Mouse (Mus musculus) urinary bladder, adult 18-20 months (tissue): ENCODE measurements around the gene Rnpepl1.
A peak's percentile ranks its signal among the peaks of the same experiment; 100 is the strongest.
"Not testable (repeated sequence)": the region's sequence is repeated elsewhere in the genome, so short reads cannot be mapped to it uniquely, and the experiment has no call there.

Experiments used
- DNase-seq, 2 experiments: peaks; one replicate each; pipeline ENCODE4 v3.0.0; 2022; ENCODE audit warnings: low spot score in 2 of 2, mixed read lengths in 2 of 2

The Rnpepl1 gene

GRCm38 (mm10) chr1:92937797-92938196 lies 27.2 kb downstream of the Rnpepl1 start:
- DNase-seq: no peak

DNA sequence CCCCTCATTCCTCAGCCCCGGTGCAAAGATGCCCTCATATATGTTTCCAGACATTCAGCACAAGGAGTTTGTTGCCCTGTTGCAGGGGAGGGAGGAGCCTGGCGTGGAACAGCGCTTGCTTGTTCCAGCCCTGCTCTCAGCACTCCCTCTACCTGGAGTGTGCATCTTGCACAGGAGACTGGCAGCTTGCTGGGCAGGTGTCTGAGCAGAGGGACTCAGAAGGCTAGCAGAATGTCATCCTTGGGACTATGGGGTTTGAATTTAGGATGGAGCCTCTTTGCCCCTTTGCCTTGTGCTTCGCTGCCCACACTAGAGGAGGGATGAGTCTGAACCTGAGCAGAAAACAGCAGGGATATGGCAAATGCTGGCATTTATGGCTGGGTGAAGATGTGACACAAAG lies 29.2 kb downstream of the Rnpepl1 start:
- no peak for DNase-seq

GRCm38 (mm10) chr1:92943219-92943989 lies 32.8 kb downstream of the Rnpepl1 start:
- DNase-seq: no peak

GRCm38 (mm10) chr1:92947966-92948365 lies 37.4 kb downstream of the Rnpepl1 start:
- DNase-seq: no peak

- no peak for DNase-seq
Measured at GRCm38 (mm10) chr1:92949426-92949825, 38.8 kb downstream of the Rnpepl1 start.

DNA sequence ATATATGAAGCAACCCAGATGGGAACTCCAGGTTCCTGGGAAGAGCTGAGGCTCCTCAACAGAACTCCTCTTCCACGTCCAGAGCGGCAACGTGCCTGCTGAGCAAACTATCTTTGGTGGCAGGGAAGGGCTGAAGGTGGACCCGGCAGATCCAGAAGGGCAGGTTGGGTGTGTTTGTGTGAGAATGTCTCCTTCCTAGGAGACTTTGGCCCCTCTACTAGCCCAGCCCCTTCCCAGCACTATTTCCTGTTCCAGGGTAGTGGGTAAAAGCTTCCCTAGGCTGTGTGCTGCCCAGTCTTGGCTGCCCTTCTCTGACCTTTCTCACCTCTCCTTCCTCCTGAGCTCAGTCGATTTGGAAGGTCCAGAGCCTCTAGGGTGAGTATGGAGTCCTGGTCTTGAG lies 40.0 kb downstream of the Rnpepl1 start, which contains the start of gene Gpr35:
Gene Gpr35 (plus strand): TSS at position 259 of the 400 bp plus-strand sequence.
- no peak for DNase-seq

- DNase-seq: no peak
Measured at GRCm38 (mm10) chr1:92953641-92954040, 43.1 kb downstream of the Rnpepl1 start.

- peak; percentile 39 to 49 for DNase-seq
Measured at GRCm38 (mm10) chr1:92956571-92957335, 46.2 kb downstream of the Rnpepl1 start.

DNA sequence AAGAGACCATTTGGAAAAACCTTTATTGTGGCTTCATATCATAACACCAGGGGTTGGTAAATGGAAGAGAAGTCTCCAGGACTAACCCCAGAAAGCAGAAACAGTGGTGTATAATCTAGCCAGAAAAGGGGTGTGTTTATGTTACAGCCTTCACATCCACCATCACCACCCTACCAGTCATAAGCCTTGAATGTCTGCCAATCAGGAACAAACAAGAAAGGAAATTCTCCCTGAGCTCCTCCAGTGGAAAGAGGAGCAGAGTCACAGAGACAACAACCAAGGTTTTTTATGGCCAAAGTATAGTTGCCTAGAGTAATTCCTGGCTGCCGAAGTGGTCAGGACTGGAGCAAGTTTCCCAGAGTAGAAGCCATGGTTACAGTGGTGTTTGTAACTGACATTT lies 48.4 kb downstream of the Rnpepl1 start:
- no peak for DNase-seq

GRCm38 (mm10) chr1:92970791-92971190 lies 60.2 kb downstream of the Rnpepl1 start:
- not testable (repeated sequence) for DNase-seq

DNA sequence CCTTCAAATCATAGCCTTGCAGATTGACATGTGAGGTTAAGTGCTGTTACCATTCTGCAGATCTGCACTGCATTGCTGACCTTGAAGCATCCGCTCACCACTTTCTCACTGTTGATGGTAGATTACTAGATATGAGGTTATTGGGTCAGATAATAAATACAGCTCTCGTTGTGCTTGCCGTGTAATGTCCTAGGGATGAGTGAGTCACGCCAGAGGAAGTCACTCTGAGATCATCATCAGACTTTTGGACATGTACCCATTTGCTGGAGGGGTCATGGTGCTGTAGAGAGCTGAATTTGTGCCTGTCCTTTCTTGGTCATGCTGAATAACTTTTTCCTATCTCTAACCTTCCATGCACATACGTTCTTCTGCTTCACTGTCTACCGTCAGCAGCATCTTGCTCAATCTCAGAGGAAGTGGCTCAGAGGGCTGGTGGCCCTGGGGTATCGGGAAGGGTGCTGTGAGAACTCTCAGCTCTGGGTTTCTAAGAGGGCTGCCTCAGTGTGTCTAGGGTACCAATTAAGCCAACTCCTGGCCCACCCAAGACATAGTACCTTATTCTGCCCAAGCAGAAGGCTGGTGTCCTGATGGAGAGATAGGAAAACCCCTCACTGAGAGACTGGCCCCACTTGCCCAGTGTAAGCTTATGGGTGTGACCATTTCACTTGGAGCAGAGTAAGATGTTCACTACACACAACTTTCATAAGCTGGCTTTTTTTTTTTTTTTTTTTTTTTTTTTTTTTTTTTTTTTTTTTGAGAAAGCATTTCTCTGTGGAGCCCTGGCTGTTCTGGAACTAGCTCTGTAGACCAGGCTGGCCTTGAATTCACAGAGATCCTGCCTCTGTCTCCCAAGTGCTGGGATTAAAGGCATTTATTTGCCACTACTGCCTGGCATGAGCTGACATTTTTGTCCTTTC lies 61.6 kb downstream of the Rnpepl1 start:
- DNase-seq: no peak

DNA sequence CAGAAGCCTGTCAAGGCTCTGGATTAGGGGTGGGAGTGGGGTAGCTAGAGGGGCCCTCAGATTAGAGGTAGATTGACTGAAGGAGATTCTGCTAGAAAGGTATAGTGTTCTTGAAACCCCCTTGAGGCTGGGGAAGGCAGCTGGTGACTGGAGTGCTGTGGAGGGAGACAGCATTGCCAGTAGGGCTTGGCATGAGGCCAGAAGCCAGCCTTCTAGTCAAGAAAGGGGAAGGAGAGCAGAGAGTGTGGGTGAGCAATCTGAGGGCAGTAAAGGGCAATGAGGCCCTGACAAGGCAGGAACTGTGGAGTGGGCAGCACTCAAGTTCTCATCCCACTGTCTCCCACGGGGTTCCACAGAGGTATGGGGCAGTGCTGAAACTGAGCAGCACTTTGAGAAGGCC lies 62.3 kb downstream of the Rnpepl1 start:
- no peak for DNase-seq
